Mouse (Mus musculus) frontal cortex, adult 2 months (tissue): ENCODE results near the gene Nup88. TPM values are rescaled to one million over a fixed set of nuclear protein-coding genes. Genes with fewer than 3 reads are reported as not detected.

ENCODE experiments used
- polyA plus RNA-seq: library from polyadenylated mRNA; depleted of rRNA; stranded (reverse); fragments of >200 nt; gene quantifications from 2 replicates; pipeline ENCODE4 v1.2.3, GENCODE M21; 2012; rRNA removed

Gene Nup88
- polyA plus RNA-seq, 1 experiment, result 86.2 TPM

Other genes with a start within 250 kb of the Nup88 start
- gene Zfp3, start 205.8 kb downstream of the Nup88 start, polyA plus RNA-seq, result 8.7 and 9.8 TPM in 2 replicates
- gene Scimp, start 157.4 kb downstream of the Nup88 start, polyA plus RNA-seq, result 0.08 TPM in 1 of 2 replicates, not detected in the other
- gene Rabep1, start 125.2 kb downstream of the Nup88 start, polyA plus RNA-seq, result 35.3 and 40.6 TPM in 2 replicates
- gene Rpain, start 240 bp upstream of the Nup88 start, polyA plus RNA-seq, result 58.9 and 63.3 TPM in 2 replicates
- 79.9 and 94.5 TPM in 2 replicates for gene C1qbp, start 13.1 kb upstream of the Nup88 start, polyA plus RNA-seq
- 23.8 and 26.1 TPM in 2 replicates for gene Dhx33, start 34.5 kb upstream of the Nup88 start, polyA plus RNA-seq
- gene Mis12, start 49.6 kb upstream of the Nup88 start, polyA plus RNA-seq, result 13.4 and 13.5 TPM in 2 replicates
- 18.8 and 19.0 TPM in 2 replicates for gene Derl2, start 49.9 kb upstream of the Nup88 start, polyA plus RNA-seq
- 367 and 395 TPM in 2 replicates for gene 6330403K07Rik, start 63.5 kb upstream of the Nup88 start, polyA plus RNA-seq
- gene Nlrp1a, start 174.7 kb upstream of the Nup88 start, polyA plus RNA-seq, result 0.04 and 0.11 TPM in 2 replicates